In the genomic region with DNA sequence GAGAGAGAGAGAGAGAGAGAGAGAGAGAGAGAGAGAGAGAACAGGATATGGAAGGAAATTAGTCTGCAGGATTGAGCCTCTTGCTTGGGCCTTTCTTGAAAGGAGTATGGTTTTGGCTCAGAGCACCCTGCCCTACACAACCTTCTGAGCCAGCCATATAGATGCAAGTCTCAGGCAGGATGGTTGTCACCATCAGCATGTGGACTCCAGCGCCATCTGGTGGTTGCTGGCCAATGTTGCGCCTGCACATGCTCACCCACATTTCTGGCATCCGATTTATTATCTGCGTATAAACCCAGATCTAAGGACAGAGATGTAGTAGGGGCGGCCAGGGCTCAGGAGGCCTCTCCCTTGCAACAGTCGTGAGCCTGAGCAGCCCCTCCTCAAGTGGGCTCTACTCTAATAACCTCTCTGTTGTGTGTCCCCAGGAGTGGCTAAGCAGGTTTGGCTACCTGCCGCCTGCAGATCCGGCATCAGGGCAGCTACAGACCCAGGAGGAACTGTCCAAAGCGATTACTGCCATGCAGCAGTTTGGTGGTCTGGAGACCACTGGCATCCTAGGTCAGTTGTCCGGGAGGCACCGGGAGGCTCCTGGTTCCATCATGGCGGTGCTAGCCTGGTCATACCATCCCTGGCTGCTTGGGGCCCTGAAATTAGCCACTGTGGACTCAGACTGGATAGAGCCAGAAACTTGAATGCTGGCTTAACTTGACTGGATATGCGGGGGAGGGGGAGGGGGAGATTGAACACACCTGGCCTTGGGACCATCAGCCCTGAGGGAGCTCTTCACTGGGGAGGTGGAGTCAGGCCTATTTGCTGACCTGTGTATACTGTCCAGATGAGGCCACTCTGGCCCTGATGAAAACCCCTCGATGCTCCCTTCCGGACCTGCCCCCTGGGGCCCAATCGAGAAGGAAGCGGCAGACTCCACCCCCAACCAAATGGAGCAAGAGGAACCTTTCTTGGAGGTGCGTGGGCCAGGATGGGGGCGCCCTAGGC, we compare ENCODE assay signal across 9 mouse cellular contexts. TPM values are rescaled to one million over a fixed set of nuclear protein-coding genes. Genes with fewer than 3 reads are reported as not detected.
DNase-seq lines count a peak whose midpoint lies in the region; ATAC-seq lines count a peak whose summit lies in the region.
"Had no signal": no experiment of that assay in that cellular context is flagged by ENCODE, and none has a peak within 500 bp of the region (broad histone marks: within the 10 kb centered on the region; RNA-seq: fewer than 3 reads in every experiment).

No protein-coding gene starts in this region.

- WGBS in heart, embryonic 10.5 days, result 31% methylated on average over 19 of the region's 19 CpGs
- 33% methylated on average over 19 of the region's 19 CpGs for WGBS in kidney, embryonic 15.5 days

- H3K4me2 ChIP-seq in kidney, embryonic 15.5 days, result no peak overlapping the region

- intact Hi-C loops in gastrocnemius, postnatal 36 days (cut with DNase I), result loop anchor here (2.0 to 5.0 kb wide), 3 partner anchors 206 to 532 kb away; no protein-coding TSS in a partner anchor

- peak; percentile 93 for ATAC-seq in common myeloid progenitor, adult 5-6 weeks (replicated peaks; ENCODE audit: low read depth, poor library complexity, severe bottlenecking)
- ATAC-seq in kidney, embryonic 15.5 days (replicated peaks; ENCODE audit: low FRiP score), result peak; percentile 61

- H3K4me3 ChIP-seq in heart, embryonic 10.5 days, result no peak overlapping the region
- no peak overlapping the region for H3K4me3 ChIP-seq in kidney, embryonic 15.5 days (replicated peaks)
- H3K4me3 ChIP-seq: myocyte had no signal

- H3K27me3 ChIP-seq in heart, embryonic 10.5 days (ENCODE audit: insufficient read depth, poor library complexity, severe bottlenecking), result peaks cover 25% of the 10 kb centered on the region
- H3K27me3 ChIP-seq in kidney, embryonic 15.5 days, result peaks cover 10% of the 10 kb centered on the region
- no peaks in the 10 kb centered on the region for H3K27me3 ChIP-seq in splenic B cell, adult 2 months (ENCODE audit: control insufficient read depth, insufficient read depth, low read length, poor library complexity, severe bottlenecking)

- no peak overlapping the region for H3K9ac ChIP-seq in kidney, embryonic 15.5 days

- H3K9me3 ChIP-seq in heart, embryonic 10.5 days, result no peaks in the 10 kb centered on the region
- H3K9me3 ChIP-seq in kidney, embryonic 15.5 days (replicated peaks), result no peaks in the 10 kb centered on the region

- 0 out of 2 replicates have a peak, but pooled peaks cover 2% of the 10 kb centered on the region for H3K36me3 ChIP-seq in heart, embryonic 10.5 days
- no peaks in the 10 kb centered on the region for H3K36me3 ChIP-seq in kidney, embryonic 15.5 days
- H3K36me3 ChIP-seq in splenic B cell, adult 2 months (ENCODE audit: control insufficient read depth, insufficient read depth, low read length, poor library complexity, severe bottlenecking), result no peaks in the 10 kb centered on the region

- H3K4me1 ChIP-seq in heart, embryonic 10.5 days, result peaks cover 7% of the 10 kb centered on the region; the same call in 1 of the 2 replicates
- H3K4me1 ChIP-seq in kidney, embryonic 15.5 days, result peaks cover 10% of the 10 kb centered on the region

- no peak overlapping the region for H3K27ac ChIP-seq in heart, embryonic 10.5 days
- no peak overlapping the region for H3K27ac ChIP-seq in kidney, embryonic 15.5 days

- peak; percentile 72 to 91 for DNase-seq in heart, adult 18-20 months
- DNase-seq in heart, embryonic 10.5 days (ENCODE audit: low spot score), result no peak
- DNase-seq in gastrocnemius, postnatal 36 days, result peak; percentile 68 to 75
- DNase-seq in liver, result peak; percentile 83
- peak; percentile 89 for DNase-seq in neural tube, embryonic 10.5 days (ENCODE audit: extremely low spot score, low spot score)
- DNase-seq in splenic B cell, adult 2 months (ENCODE audit: low read depth, low spot score), result peak; percentile 87

RNA-seq across cellular contexts. Expression of gene Mmp17, which starts 10.4 kb away (rescaled TPM):
- under 1 TPM; 0.85 to 0.94 TPM for total RNA-seq in heart, adult 18-20 months (2021)
- polyA plus RNA-seq in heart, embryonic 10.5 days (2016; fragmentation: Nextera tagmentation; extraction: Ambion mirVana), result 0.71 and 1.3 TPM in 2 replicates
- total RNA-seq in common myeloid progenitor, adult 5-6 weeks (2017), result 0.05 TPM in 1 of 2 replicates, not detected in the other
- under 1 TPM; 0.20 to 0.44 TPM for total RNA-seq in gastrocnemius, postnatal 36 days (2021)
- polyA plus RNA-seq in kidney, embryonic 15.5 days (2015; fragmentation: Nextera tagmentation; extraction: Ambion mirVana), result 3.9 and 4.1 TPM in 2 replicates
